Comparison of ENCODE assay signal across 14 mouse cellular contexts in the genomic region with DNA sequence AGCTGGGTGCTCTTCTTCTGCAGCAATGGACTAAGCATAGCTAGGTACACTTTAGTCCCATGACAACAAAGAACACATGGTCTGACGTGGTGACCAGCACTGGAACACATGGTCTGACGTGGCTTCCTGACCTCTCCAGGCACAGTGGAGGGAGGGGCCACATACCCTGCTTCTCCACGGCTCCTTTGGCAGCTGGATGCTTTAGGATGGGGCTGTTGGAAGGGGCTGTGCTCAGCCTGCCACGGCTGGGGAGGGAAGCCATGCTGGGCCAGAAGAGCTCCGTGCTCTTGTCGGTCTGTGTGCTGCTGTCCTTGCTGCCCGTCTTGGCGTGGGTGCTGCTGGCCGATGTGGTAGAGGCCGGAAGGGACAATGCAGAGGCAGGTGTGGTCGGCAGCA. TPM values are rescaled to one million over a fixed set of nuclear protein-coding genes. Genes with fewer than 3 reads are reported as not detected.
A peak's percentile ranks its signal among the peaks of the same experiment; 100 is the strongest.
DNase-seq lines count a peak whose midpoint lies in the region; ATAC-seq and TF ChIP-seq lines count a peak whose summit lies in the region.
"Had no signal": no experiment of that assay in that cellular context is flagged by ENCODE, and none has a peak within 500 bp of the region (broad histone marks: within the 10 kb centered on the region; RNA-seq: fewer than 3 reads in every experiment).

No protein-coding gene starts in this region.

- no peak overlapping the region for H3K4me2 ChIP-seq in kidney, embryonic 15.5 days
- H3K4me2 ChIP-seq in CH12.LX (ENCODE audit: insufficient read depth, low read depth, poor library complexity, severe bottlenecking), result no peak overlapping the region
- H3K4me2 ChIP-seq: forebrain, embryonic 12.5 days; heart, embryonic 11.5 days; liver, embryonic 11.5 days; midbrain, embryonic 13.5 days had no signal

- in situ Hi-C loops in CH12.LX (cut with MboI; ENCODE audit: low pct_ligation_motif_present, low pct_unique_long_range_greater_than_20kb, low sequenced_read_pairs), result no loop called here

- no peak overlapping the region for H3K27ac ChIP-seq in kidney, embryonic 15.5 days
- no peak overlapping the region for H3K27ac ChIP-seq in CH12.LX (ENCODE audit: insufficient read depth, low read depth)
- H3K27ac ChIP-seq: forebrain, embryonic 12.5 days; midbrain, embryonic 13.5 days had no signal

- dilution Hi-C loops in CH12.LX (cut with MboI; ENCODE audit: extremely low pct_ligation_motif_present, extremely low pct_unique_long_range_greater_than_20kb, low sequenced_read_pairs), result no loop called here

- H3K4me3 ChIP-seq in kidney, embryonic 15.5 days (replicated peaks), result no peak overlapping the region
- no peak overlapping the region for H3K4me3 ChIP-seq in CH12.LX (replicated peaks in 1 of 3; ENCODE audit: low read depth in 2 of 3, low read length in 2 of 3, poor library complexity in 1 of 3)
- H3K4me3 ChIP-seq: forebrain, embryonic 12.5 days; midbrain, embryonic 13.5 days had no signal

- TF ChIP-seq POLR2A in CH12.LX (IDR thresholded peaks at IDR 0.05; ENCODE audit: low read depth, low read length), result no peak

- TF ChIP-seq CTCF in CH12.LX (conservative IDR thresholded peaks at IDR 0.05 in 1 of 2, IDR thresholded peaks at IDR 0.05 in 1 of 2; ENCODE audit: low read depth in 2 of 2, low read length in 2 of 2), result no peak

- WGBS in kidney, embryonic 15.5 days, result 73% methylated on average over 11 of the region's 11 CpGs

- H3K27me3 ChIP-seq in kidney, embryonic 15.5 days, result no peaks in the 10 kb centered on the region
- no peaks in the 10 kb centered on the region for H3K27me3 ChIP-seq in CH12.LX (replicated peaks)
- H3K27me3 ChIP-seq: forebrain, embryonic 12.5 days; midbrain, embryonic 13.5 days had no signal

- H3K36me3 ChIP-seq in kidney, embryonic 15.5 days, result peaks cover 95% of the 10 kb centered on the region
- peaks cover 0 to 23% of the 10 kb centered on the region in 2 experiments for H3K36me3 ChIP-seq in CH12.LX (replicated peaks in 1 of 2; ENCODE audit: control insufficient read depth in 1 of 2, insufficient read depth in 1 of 2, low read length in 1 of 2)

- no peak overlapping the region for H3K9ac ChIP-seq in kidney, embryonic 15.5 days
- no peak overlapping the region for H3K9ac ChIP-seq in CH12.LX (ENCODE audit: insufficient read depth, low read depth)
- H3K9ac ChIP-seq: forebrain, embryonic 12.5 days; midbrain, embryonic 13.5 days had no signal

- no peaks in the 10 kb centered on the region for H3K9me3 ChIP-seq in kidney, embryonic 15.5 days (replicated peaks)
- no peaks in the 10 kb centered on the region for H3K9me3 ChIP-seq in CH12.LX (replicated peaks; ENCODE audit: low read length)
- H3K9me3 ChIP-seq: forebrain, embryonic 12.5 days; midbrain, embryonic 13.5 days had no signal

- TF ChIP-seq EP300 in CH12.LX (IDR thresholded peaks at IDR 0.05; ENCODE audit: low read length), result no peak

- 0 out of 2 replicates have a peak, but pooled peaks have one; percentile 12 for ATAC-seq in kidney, embryonic 15.5 days (replicated peaks; ENCODE audit: low FRiP score)
- no peak for ATAC-seq in monocyte, adult 5-6 weeks (replicated peaks; ENCODE audit: insufficient number of reproducible peaks, low FRiP score, low TSS enrichment, poor library complexity, severe bottlenecking)
- ATAC-seq: midbrain, embryonic 13.5 days had no signal

- no peak for TF ChIP-seq RAD21 in CH12.LX (IDR thresholded peaks at IDR 0.05; ENCODE audit: low read depth, low read length)

- no peak for DNase-seq in kidney, postnatal 4 days
- DNase-seq in CH12.LX (ENCODE audit: extremely low read depth), result no peak
- DNase-seq in embryo, embryonic 11 days, result peak; percentile 10
- peak; percentile 12 for DNase-seq in mesoderm, embryonic 11.5 days (ENCODE audit: low read depth, low spot score)
- DNase-seq in thymus, postnatal 25 days, result no peak
- DNase-seq: cerebellum, adult 11-12 months; kidney, adult 11 months; lung, postnatal 14 days had no signal

- no peaks in the 10 kb centered on the region for H3K79me2 ChIP-seq in CH12.LX (replicated peaks; ENCODE audit: control insufficient read depth, extremely low read depth, insufficient read depth, poor library complexity, severe bottlenecking)

- H3K4me1 ChIP-seq in kidney, embryonic 15.5 days, result no peaks in the 10 kb centered on the region
- H3K4me1 ChIP-seq in CH12.LX (ENCODE audit: control insufficient read depth in 1 of 2, insufficient read depth in 2 of 2), result peaks cover 10 to 14% of the 10 kb centered on the region in 2 experiments
- H3K4me1 ChIP-seq: forebrain, embryonic 12.5 days; midbrain, embryonic 13.5 days had no signal

TF ChIP-seq in CH12.LX, 34 proteins besides CTCF, POLR2A, EP300 and RAD21:
- TF ChIP-seq MAX (IDR thresholded peaks at IDR 0.05; ENCODE audit: low read length) (peak; percentile 54; the same call in 1 of the 2 replicates), ZC3H11A (IDR thresholded peaks at IDR 0.05; ENCODE audit: low read depth, low read length) (no peak)

RNA-seq across cellular contexts. Expression of gene Cwc15, which starts 47.9 kb away (rescaled TPM):
- 169 and 171 TPM in 2 replicates for polyA plus RNA-seq in kidney, embryonic 15.5 days (2015; fragmentation: Nextera tagmentation; extraction: Ambion mirVana)
- total RNA-seq in CH12.LX (2012; rRNA removed), result 107 and 125 TPM in 2 replicates
- 190 and 230 TPM in 2 replicates for total RNA-seq in CH12.LX (2014; rRNA removed)
- polyA plus RNA-seq in CH12.LX (2012; ENCODE audit: insufficient read length, low read depth), result 221 and 276 TPM in 2 replicates
- total RNA-seq in monocyte, adult 5-6 weeks (2017), result 234 to 340 TPM (median 320 TPM) in 3 replicates

RNA-seq across cellular contexts. Expression of gene Kdm4d, which starts 48.1 kb away (rescaled TPM):
- 0.24 and 0.34 TPM in 2 replicates for polyA plus RNA-seq in kidney, embryonic 15.5 days (2015; fragmentation: Nextera tagmentation; extraction: Ambion mirVana)
- total RNA-seq in CH12.LX (2012; rRNA removed) (0.08 and 0.21 TPM in 2 replicates), CH12.LX (2014; rRNA removed) (0.27 and 0.28 TPM in 2 replicates)
- polyA plus RNA-seq in CH12.LX (2012; ENCODE audit: insufficient read length, low read depth), result 0.30 and 0.37 TPM in 2 replicates
- 0.68 to 1.7 TPM (median 0.85 TPM) in 3 replicates for total RNA-seq in monocyte, adult 5-6 weeks (2017)

Comparison
In these comparisons a context has a peak if more than half of its experiments do, and no peak if none do; other contexts are left out.
1. DNase-seq: peak in embryo, embryonic 11 days (single experiment) and mesoderm, embryonic 11.5 days (single experiment); none in kidney, postnatal 4 days (0 of 2), CH12.LX (single experiment) and thymus, postnatal 25 days (single experiment).